Mouse (Mus musculus): Measurements from ENCODE around the gene Rbbp6.

Rbbp6 gene

GRCm38 (mm10) chr7:122965386-122965785, at the start of gene Rbbp6:
Gene Rbbp6 (plus strand): TSS chr7:122965686.
- no peak for DNase-seq (ENCODE audit: low read depth)

- DNase-seq (ENCODE audit: low read depth), result peak; percentile 85
Observed at GRCm38 (mm10) chr7:122919728-122920582, 45.5 kb upstream of the Rbbp6 start.

DNA sequence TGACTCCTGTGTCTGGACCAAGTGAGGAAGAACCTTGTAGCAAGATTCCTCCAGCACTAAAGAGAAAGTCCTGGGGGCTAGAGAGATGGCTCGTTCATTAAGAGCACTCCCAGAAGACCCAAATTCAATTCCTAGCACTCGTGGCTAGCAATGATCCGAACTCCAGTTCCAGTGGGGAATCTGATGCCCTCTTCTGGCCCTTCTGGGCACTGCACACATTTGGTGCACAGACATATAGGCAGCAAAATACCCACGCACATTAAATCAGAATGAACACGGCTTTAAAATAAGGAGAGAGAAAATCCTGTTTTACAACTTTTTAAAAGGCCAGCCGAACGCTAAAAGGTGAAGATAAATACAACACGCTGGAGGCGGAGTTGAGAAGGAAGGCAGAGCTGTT, 43.9 kb upstream of the Rbbp6 start:
- peak; percentile 34 for DNase-seq (ENCODE audit: low read depth)

GRCm38 (mm10) chr7:122924256-122924655, 41.2 kb upstream of the Rbbp6 start:
- DNase-seq (ENCODE audit: low read depth), result peak; percentile 43

- no peak for DNase-seq (ENCODE audit: low read depth)
Observed at GRCm38 (mm10) chr7:122930494-122930893, 35.0 kb upstream of the Rbbp6 start.

DNA sequence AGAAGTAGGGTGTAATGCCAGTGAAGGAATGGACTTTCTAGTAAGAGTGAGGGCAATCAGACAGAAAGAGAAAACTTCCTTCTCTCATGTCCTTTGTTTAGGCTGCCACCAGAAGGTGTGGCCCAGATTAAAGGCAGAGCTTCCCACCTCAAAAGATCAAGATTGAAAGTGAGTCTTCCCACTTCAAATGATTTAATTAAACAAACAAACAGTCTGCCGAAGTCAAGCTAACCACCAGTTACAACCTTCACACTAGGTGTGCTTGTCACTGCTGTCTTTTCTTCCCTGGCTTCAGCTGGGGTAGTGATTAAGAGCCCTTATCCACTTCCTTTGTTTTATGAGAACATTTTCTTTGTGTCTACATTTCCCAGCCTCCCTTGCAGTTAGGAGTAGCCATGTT, 33.3 kb upstream of the Rbbp6 start:
- peak; percentile 30 for DNase-seq (ENCODE audit: low read depth)

DNA sequence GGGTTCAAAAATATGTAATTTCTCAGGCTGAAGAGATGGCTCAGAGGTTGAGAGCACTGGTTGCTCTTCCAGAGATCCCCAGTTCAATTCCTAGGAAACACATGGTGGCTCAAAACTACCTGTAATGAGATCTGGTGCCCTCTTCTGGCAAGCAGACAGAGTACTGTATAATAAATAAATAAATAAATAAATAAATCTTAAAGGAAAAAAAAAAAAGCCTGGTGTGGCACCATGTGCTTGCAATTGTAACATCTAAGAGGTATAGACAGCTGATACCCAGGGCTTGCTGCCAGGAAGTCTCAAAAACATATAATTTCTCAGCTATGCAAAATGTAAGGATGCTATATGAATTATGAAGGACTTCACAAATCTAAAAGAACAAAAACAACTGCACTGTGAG, 28.9 kb upstream of the Rbbp6 start:
- DNase-seq (ENCODE audit: low read depth), result peak; percentile 40

DNA sequence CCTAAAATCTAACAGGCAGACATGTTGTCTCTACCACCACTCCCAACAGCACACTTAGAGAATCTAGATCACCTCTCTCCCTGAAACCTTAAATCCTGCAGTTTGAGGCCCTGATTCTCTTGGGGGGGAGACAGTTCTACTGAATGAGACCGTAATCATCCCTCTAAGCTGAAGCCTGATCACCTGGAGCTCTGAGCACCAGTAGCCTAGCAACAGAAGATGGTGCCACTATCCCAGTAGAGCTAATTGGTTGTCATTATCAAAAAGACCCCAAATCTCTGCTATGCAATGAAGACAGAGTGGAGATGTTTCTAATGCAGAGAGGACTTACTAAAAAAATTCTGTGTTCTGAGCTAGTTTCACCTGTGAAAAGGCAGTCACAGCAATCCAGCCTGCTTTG, 27.3 kb upstream of the Rbbp6 start:
- DNase-seq (ENCODE audit: low read depth), result no peak

DNA sequence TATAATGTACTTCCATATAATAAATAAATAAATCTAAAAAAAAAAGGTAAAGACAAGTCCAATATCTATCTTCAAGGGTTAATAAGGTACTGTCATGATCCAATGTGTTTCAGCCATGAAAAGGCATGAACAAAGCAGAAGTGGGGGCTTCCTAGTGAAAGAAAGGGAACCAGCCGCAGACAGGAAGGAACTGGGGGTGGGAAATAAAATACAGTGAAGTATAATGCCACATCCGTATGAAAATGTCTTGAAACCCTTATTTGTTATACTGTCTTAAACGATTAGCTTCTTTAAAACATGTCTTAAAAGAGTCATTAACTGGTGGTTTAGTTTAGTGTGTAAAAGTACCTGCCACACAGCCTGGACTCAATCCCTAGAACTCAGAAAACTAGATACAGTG, 26.3 kb upstream of the Rbbp6 start:
- peak; percentile 48 for DNase-seq (ENCODE audit: low read depth)

DNA sequence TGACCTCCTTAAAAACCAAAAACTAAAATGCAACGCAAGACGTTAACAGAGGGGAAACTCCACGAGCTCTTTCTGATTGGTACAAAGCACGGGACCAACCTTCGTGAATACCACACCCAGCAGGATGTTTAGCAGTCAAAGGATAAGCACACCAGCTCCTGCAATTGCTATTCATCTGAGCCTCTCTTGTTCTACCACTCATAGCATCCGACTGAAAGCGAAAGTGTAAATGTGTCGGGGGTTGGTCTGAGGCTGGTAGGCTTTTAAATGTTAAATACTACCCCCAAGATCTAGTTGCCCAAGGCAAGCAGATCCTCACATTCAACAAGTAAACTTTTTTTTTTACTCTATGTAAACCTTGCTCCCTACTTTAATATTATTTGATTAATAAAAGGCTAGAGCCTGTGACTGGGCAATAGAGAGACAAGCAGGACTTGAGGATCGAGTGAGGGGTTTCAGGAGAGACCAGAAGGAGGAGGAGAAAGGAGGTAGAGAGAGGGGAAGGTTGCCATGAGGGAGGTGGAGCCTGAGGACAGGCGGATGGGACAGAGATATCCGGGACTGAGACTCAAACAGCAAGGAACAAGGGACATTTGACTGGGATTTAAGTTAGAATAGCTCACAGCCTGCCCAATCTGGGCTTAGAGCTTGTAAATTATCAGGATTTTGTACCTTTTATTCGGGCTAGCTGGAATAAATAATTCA, 25.0 kb upstream of the Rbbp6 start:
- DNase-seq (ENCODE audit: low read depth), result peak; percentile 89

GRCm38 (mm10) chr7:122942111-122942510, 23.4 kb upstream of the Rbbp6 start:
- peak; percentile 53 for DNase-seq (ENCODE audit: low read depth)

GRCm38 (mm10) chr7:122945149-122945548, 20.3 kb upstream of the Rbbp6 start:
- DNase-seq (ENCODE audit: low read depth), result peak; percentile 86

DNA sequence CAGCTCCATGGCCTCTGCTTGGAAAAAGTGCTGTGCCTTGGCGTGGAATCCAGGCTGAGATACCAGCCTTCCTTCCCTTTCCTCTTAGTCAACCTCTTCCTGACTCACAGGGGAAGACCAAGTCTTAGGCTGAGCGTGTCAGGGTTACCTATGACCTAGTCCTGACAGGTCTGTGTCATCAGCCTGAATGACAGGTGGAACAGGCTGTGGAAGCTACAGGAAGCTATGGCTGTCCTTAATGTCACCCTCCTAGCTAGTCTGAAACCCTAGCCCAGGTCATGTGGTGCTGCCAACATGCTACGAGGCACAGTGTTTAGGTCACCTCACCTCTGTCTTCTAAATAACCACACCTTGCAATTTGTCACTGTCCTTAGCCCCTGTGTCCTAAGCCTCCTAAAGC, 16.2 kb upstream of the Rbbp6 start:
- DNase-seq (ENCODE audit: low read depth), result no peak

- no peak for DNase-seq (ENCODE audit: low read depth)
Observed at GRCm38 (mm10) chr7:122951464-122951863, 14.0 kb upstream of the Rbbp6 start.

DNA sequence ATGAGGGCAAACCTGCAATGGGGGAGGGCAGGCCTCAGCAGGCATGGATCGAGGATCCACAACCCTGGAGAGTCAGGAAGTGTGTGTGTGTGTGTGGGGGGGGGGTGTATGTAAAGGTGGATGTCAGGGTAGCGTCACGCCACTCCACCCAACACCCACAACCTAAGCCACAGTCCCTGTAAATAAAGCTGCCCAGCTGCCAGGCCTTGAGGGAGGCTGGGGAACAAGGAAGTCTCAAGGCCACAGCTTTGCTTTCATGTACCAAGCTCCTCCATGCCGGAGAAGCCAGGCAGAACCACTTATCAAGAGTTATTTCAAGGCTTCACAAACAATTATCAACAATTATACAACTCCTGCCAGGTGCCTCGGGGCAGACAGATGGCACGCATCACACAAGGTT, 13.4 kb upstream of the Rbbp6 start:
- no peak for DNase-seq (ENCODE audit: low read depth)

DNA sequence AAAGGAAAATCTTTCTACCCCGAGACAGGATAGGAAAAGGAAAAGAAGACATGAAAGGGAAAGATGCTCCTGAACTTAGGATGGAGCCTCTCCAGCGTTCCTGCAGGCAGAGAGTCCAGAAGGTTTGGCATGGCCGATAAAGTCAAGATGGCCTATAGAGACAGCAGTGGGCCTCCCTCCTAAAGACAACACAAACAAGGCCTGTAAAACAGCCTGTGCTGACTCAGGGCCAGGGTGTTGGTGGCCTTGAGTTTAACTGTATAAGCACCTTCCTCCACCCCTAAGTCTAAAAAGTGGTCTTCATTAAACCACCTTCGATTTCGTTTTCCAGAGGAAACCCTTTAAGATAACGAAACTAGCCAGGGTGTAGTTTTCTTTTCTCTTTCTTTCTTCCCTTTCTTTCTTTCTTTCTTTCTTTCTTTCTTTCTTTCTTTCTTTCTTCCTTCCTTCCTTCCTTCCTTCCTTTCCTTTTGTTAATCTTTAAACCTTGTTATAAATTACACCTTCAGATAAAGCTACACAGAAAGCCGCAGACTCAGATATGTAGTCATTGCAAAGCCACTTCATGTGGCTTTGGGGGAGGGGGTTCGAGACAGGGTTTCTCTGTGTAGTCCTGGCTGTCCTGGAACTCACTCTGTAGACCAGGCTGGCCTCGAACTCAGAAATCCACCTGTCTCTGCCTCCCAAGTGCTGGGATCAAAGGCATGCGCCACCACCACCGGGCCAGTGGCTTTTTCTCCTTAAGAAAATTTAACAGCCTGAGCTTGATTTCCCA, 10.8 kb upstream of the Rbbp6 start:
- no peak for DNase-seq (ENCODE audit: low read depth)

GRCm38 (mm10) chr7:122955226-122955955, 10.1 kb upstream of the Rbbp6 start:
- peak; percentile 52 for DNase-seq (ENCODE audit: low read depth)

DNA sequence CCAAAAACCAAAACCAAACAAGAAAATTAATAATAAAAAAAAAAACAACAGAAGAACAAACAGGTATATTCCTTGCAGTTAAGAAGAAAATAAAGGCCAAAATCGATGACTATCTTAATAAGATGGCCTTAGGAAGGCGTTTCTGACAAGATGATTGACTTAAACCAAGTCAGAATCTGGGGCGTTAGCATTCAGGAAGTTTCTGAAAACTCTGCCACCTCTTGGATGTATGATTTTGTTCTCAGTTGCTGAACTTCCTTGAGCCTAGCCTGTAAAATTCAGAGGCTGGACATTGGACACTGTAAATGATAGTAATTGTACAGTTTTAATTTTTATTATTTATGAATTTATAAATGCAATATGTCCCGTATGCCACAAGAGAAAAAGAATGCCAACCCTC, 3.3 kb downstream of the Rbbp6 start:
- no peak for DNase-seq (ENCODE audit: low read depth)

DNA sequence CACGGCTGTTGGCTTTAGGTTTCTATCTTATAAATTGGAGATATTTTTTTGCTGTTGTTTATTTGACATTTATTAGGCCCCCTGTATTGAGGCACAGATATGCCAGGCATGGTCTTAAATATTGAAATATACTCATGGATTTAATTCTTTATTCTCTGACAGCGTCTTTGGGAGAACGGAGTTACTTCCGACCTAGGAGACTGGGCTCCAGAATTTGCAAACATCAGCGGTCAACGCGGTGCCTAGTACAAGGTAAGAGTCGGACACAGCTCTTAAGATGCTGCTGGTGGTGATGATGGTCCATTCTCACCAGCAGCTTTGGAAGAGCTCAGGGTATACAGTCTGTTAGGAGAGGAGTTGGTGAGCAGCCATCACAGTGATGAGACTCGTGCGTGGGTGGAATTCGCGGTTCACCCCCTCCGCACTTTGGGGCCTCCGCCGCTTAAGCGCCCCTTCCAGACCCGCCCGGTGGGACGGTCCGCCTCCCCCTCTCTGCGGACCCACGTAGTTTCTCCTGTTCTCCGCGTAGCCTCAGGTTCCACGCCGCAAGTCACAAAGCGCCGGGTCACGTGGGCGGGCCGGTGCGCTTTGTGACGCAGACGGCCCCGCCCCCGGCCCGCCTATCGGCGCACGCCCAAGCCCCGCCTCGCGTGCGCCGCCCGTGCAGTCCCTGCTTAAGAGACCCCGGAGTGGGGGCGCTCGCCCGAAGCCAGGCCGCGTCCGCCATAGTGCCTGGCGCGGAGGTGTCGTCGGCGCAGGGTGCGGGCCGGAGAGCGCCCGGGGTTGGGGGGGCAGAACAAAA, 3.9 kb downstream of the Rbbp6 start:
- DNase-seq (ENCODE audit: low read depth), result peak; percentile 97

GRCm38 (mm10) chr7:122970119-122970781, 4.8 kb downstream of the Rbbp6 start:
- DNase-seq (ENCODE audit: low read depth), result peak; percentile 80

Data from induced T-regulatory cell, adult 2 months (primary cell).